Mouse (Mus musculus) embryonic fibroblast, embryonic 13.5 days (primary cell): ENCODE results near the gene Fads3. TPM values are rescaled to one million over a fixed set of nuclear protein-coding genes. Genes with fewer than 3 reads are reported as not detected.
A peak's percentile ranks its signal among the peaks of the same experiment; 100 is the strongest.

Experiments used
- H3K27ac ChIP-seq: 2 replicates; pipeline ENCODE4 v1.5.1; 2012; ENCODE audit warnings: low read length, control low read depth, inconsistent platforms; ENCODE audit not compliant: insufficient read depth
- H3K4me1 ChIP-seq: 2 replicates; pipeline ENCODE4 v1.6.1; 2011; ENCODE audit warnings: low read length; ENCODE audit not compliant: control insufficient read depth, insufficient read depth
- H3K4me3 ChIP-seq: 2 replicates; pipeline ENCODE4 v1.5.1; 2011; ENCODE audit warnings: mild to moderate bottlenecking, control low read depth, low read length; ENCODE audit not compliant: insufficient read depth
- CTCF ChIP-seq: IDR thresholded peaks from 2 replicates; pipeline ENCODE4 v1.5.1; 2011; ENCODE audit warnings: mild to moderate bottlenecking, control low read depth, low read length, moderate library complexity, borderline replicate concordance; ENCODE audit not compliant: insufficient read depth
- POLR2A ChIP-seq: IDR thresholded peaks from 2 replicates; pipeline ENCODE4 v1.6.1; 2011; ENCODE audit warnings: low read depth, mild to moderate bottlenecking, control low read depth, low read length, moderate library complexity
- polyA plus RNA-seq: library from polyadenylated mRNA; stranded (reverse); fragments of >200 nt; gene quantifications from 2 replicates; pipeline ENCODE4 v1.2.4, GENCODE M21; 2011; ENCODE audit warnings: low read depth; ENCODE audit not compliant: missing spikeins, insufficient read length

Gene Fads3
- polyA plus RNA-seq, result 115 and 142 TPM in 2 replicates

DNA sequence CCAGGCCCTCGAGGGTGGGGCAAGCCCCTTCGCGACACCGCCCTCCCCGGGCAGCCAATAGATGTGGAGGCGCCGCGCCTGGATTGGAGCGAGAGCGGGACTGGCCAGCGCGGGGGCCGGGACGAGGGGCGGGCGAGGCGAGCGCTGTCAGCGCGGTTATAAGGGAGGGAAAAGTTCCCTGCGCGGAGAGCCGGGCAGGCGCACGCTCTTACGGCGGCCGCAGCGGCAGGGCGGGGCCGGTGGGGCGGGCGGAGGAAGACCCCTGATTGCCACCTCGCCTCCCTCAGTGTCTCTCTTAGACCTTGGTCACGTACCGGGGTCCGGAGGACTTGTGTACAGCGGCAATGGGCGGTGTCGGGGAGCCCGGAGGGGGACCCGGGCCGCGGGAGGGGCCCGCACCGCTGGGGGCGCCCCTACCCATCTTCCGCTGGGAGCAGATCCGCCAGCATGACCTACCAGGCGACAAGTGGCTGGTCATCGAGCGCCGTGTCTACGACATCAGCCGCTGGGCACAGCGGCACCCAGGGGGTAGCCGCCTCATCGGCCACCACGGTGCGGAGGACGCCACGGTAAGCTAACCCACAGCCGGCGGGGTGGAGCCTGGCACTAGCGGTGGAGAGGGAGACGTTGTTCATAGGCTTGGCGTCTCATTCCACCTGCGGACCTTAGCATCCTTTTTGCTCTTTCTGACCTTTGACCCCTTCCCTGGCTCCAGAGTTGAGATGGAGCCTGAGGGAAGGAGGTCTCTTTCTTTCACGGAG, at the start of gene Fads3:
Fads3 (plus strand) TSS at position 182 of the 761 bp plus-strand sequence.
- H3K4me1 ChIP-seq, result peaks cover 18% of the 10 kb centered on the region
- peak within 1 kb of the TSS; percentile 84 for H3K4me3 ChIP-seq
- TF ChIP-seq POLR2A, result peak; percentile 90
- TF ChIP-seq CTCF, result no peak
- peak within 1 kb of the TSS; percentile 71 for H3K27ac ChIP-seq

DNA sequence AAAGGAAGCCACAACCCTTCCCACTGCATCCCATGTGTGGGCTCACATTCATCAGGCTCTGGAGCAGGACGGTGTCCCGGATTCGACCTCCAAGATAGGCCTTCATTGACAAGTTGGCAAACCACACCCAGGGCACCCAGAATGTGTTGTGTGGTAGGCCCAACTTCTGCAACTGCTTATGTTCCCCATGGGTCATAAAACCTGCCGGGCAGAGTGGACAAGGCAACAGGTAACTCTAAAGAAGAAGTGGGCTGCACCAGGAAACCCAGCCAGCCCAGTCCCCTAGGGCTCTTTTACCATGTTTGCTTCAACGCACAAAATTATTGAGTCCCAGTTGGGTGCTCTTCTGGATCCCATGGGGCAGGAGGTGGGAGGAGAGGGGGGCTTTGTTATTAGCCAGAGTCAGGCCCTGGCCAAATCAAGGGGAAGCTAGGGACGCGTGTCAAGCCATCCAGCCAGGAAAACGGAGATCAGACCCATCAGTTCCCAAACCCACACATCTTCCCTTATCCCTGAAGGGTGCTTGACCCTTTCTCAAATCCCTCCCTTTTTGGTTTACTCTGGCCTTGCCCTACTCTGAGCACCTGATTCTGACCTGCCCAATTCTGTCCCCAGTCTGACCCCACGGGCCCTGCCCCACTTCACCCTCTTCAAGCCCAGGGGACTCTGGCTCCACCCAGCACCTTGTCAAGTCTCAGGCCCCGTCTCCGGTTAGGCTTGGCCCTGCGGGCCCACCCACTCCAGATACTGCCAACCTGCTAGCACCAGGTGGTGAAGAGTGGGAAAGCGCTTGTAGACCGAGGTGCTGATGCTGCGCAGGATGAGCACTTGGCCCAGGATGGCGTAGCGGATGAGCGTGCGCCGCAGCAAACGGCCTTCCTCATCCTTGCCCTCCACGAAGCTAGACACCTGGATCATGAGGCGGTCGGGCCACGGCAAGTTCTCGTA, 49.1 kb upstream of the Fads3 start:
- Histone ChIP-seq H3K27ac (no peak overlapping the region), H3K4me1 (peaks cover 2% of the 10 kb centered on the region; the same call in 1 of the 2 replicates), H3K4me3 (no peak overlapping the region)
- TF ChIP-seq CTCF (no peak), POLR2A (no peak)

DNA sequence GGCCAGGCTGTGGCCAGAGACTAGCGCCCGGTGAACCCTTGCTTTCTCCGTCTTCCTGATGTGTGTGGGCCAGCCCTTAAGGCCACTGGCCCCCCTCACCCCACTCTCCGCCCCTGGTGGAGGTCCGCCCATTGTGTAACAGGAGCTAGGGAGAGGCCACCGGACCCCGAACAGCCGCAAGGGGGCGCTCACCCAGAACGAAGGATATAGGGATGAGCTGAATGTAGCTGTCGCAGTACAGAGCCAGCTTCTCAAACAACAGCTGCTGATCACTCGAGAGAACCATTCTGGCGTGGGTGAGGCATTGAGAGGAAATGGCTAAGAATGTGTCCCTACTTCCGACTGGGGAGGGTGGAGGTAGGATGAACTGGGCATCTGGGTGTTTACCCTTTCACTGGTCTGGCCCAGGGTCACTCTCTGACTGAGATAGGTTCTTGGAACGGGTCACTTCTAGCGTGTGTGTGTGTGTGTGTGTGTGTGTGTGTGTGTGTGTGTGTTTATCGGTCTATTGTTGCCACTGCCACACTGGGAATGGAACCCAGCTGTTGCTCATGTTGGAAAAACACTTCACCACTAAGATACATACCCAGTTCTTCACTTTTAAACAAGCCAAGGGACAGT, 48.2 kb upstream of the Fads3 start:
- H3K4me3 ChIP-seq, result no peak overlapping the region
- TF ChIP-seq POLR2A (no peak), CTCF (peak; percentile 48)
- no peak overlapping the region for H3K27ac ChIP-seq
- H3K4me1 ChIP-seq, result no peaks in the 10 kb centered on the region

DNA sequence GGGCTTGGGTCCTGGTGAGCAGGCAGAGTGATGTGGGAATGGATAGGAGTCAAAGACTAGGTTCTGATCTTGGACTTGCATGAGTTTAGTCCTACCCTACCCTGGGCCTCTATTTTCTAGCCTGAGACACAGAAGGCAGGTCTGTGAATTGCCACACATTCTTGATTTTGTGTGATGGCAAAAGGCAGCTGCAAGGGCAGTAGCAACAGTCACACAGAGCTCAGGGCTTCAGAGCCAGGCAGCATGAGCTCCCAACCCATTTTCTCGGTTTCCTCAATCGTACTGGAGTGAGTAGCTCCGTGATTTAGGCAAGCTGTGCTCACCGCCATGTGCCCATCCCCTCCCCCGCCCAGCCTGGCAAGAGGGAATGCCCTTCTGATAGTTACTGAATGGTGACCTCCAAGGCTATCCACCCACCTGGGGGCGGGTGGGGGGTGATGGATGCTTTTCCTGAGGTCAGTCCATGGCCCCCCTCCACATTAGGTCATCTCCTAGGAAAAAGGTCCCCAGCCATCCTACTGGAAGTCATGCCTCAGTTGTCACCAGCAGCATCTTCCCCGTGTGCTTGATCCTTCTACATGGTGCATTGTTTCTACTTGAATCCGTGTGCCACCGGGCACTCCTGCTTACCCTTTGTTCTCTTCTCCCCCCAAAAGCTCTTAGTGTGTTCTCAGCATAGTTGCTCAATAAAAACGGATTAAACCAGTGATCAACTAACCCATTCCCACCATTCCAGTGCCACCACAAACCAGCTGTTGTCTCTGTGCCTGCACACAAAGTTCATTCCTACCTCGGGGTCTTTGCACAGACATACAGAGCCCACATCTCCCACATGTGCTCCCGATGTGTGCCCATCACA, 43.9 kb upstream of the Fads3 start:
- Histone ChIP-seq H3K4me3 (no peak overlapping the region), H3K27ac (no peak overlapping the region), H3K4me1 (no peaks in the 10 kb centered on the region)
- no peak for TF ChIP-seq POLR2A
- no peak for TF ChIP-seq CTCF

DNA sequence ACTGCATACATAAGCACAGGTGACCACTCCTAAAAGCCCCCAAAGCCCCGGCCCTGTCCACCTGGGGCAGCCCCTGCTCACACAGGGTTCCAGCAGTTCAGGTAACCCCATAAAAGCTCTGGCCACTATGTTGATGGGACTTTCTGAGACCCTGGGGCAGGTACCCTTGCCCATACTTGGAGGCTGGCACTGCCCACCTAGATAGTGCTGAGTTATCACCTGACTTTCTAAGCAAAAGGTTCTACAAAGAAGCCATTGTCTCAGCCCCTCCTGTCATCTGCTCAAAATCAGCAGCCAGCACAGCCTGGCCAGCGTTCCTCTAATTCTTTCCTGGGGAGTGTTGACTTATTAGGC, 43.3 kb upstream of the Fads3 start:
- Histone ChIP-seq H3K27ac (no peak overlapping the region), H3K4me1 (no peaks in the 10 kb centered on the region), H3K4me3 (no peak overlapping the region)
- no peak for TF ChIP-seq CTCF
- no peak for TF ChIP-seq POLR2A

DNA sequence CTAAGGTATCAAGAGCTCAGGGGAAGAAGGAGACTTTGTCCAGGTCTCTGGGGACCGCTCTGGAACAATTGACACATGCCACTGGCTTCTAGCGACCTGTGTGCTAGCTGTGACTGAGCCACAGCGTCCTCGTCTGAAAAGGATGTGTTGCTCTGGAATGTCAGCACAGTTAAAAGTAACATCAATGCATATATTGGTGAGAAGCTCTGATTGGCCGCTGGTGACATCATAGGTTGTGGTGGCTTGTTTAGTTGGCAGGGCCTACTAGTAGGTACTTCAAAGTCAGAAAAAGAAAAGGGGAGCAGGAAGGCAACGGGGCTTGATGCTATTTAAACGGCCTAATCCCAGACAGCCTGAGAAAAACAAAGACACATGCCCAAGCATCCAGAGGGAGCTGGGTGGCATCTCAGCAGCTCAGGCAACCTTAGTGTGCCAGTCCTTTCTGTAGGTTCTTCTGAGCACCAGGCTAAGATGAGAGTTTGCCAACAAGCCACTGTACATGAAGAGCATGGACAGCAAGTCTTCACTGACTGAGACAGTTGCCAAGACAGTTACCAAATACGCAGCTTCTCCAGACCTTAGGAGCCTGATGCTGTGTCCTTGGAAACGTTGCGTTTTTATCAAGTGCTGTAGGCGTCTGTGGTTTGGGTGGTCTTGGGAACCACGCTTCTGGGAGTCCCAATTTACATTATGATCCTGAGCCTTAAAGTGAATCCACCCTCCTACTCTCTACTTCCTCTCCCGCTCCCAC, 42.5 kb upstream of the Fads3 start:
- no peaks in the 10 kb centered on the region for H3K4me1 ChIP-seq
- no peak for TF ChIP-seq POLR2A
- no peak for TF ChIP-seq CTCF

DNA sequence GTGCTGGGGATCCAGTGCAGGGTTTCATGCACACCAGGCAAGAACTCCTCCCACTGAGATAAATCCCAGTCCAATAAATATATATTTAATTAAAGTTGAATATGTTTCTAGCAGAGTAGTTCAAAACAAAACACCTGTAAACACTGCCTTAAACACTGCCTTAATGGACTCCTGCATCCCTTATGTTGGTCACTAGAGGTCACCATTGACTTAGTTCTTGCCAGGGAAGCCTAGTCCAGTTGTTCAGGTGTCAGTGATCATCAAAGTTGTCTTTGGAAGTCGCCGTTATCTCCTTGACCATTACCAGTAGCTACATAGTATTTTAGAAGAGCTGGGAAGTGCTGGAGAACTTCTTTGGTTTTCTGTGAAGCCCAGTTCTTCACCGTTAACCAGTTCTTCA, 41.0 kb upstream of the Fads3 start:
- TF ChIP-seq CTCF (peak; percentile 48; the same call in 1 of the 2 replicates), POLR2A (no peak)
- H3K4me3 ChIP-seq, result no peak overlapping the region

More for the DNA sequence above, 42.5 kb upstream of the Fads3 start:
- Histone ChIP-seq H3K4me3 (no peak overlapping the region), H3K27ac (no peak overlapping the region)

DNA sequence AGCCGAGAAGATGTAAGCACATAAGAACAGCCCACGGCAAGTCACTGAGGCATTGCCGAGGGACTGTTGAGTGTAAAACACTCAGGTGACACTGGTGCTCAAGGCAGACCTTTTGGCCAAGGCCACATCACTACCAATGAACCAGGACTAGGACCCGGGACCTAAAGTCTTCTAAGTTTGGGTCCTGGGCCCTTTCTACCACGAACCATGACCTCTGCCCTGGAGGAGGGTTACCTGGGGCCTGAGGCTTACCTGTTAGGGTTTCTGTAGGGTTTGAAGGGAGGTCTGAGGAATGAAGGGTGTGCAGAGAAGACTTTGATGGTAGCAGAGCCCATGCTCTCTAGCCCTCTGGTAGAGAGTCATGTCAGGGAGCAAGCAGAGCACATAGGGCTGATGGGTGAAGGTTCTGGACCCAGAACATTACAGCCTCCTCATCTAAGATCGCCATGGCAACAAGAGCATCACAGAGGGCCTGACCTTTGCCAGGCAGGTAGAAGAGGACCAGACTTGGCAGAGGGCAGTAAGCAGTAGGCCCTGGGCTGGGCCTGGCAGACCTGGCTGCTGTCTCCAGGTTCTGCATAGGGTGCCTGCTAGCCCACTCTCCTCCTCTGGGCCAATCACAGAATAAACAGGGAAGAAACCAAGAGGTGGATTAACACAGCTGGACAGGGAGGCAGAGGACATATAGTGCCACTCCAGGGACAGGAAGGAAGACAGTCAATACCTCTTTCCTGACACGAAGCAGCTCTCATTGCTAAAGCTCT, 40.0 kb upstream of the Fads3 start, which contains the start of the genes Best1 and Rab3il1:
Best1 (minus strand) TSS at position 428 of the 764 bp plus-strand sequence.
Rab3il1 (plus strand) TSS at position 464 of the 764 bp plus-strand sequence.
- H3K4me3 ChIP-seq, result no peak within 1 kb of the TSS

More for the DNA sequence above, 41.0 kb upstream of the Fads3 start:
- Histone ChIP-seq H3K27ac (no peak overlapping the region), H3K4me1 (no peaks in the 10 kb centered on the region)

More for the DNA sequence above, 40.0 kb upstream of the Fads3 start, which contains the start of the genes Best1 and Rab3il1:
- TF ChIP-seq POLR2A (no peak), CTCF (no peak)
- Histone ChIP-seq H3K4me1 (no peaks in the 10 kb centered on the region), H3K27ac (no peak within 1 kb of the TSS)
